Mouse (Mus musculus): ENCODE measurements at regions not wholly inside any gene's neighbourhood (a gene's known extent, or its start where the extent isn't known, plus 50 kb on each side); places are given as distances from the start of the nearest gene placed in this dataset.

DNA sequence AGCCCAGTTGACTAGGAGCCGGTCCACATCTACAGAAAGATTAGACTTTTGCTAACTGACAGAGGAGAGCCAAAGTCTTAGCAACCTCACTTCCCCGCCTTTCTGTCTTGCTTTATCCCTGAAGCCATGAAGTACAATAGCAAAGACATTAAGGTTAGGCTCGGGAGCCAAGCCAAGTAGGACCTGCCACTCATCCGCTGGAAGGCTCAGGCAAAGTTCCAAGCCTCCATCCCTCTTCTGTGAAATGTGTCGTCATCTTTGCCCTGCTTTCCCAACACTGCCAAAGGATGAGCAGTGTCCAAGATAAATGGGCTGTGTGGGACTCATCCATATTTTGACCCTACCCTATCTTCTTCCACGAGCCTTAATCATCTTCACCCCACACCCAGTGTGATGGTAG is 250.6 kb upstream of the Cadm1 start:
- DNase-seq: no peak

DNA sequence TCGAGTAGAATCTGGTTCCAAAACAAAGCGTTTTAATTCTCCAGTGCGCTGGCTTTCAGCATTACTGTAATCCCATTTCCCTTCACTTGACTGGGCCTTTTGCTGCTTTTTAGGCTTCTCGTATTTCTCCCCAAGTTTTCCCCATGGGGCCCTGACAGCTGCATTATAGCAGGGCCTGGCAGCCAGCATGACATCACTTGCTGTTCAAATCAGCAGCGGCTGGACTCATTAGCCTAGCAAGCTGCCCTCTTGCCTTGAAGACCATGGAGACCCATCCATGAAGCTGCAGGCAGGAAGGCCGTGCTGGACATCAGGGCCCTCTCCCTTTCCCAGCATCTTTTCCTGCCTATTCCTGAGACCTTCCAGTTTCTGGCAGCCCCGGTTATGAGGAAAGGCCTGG is 249.8 kb upstream of the Cadm1 start:
- no peak for DNase-seq

DNA sequence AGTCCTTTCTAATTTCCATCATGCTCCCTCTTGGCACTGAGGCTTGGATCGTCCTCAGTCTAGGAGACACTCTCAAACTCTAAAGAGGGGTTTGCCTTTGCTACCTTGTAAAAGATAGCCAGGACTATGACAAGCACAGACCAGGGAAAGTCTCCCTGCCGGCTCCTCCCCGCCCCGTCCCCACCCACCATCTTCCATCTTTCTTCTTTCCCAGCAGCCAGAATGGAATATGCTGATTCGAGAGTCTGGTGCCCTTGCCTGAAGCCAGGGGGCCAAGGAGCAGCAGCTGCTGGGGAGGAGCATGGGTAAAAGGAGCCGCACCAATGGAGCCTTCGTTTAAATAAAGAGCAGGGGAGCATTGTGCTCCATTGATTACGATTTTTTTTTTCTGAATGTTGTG is 249.4 kb upstream of the Cadm1 start:
- DNase-seq: no peak

DNA sequence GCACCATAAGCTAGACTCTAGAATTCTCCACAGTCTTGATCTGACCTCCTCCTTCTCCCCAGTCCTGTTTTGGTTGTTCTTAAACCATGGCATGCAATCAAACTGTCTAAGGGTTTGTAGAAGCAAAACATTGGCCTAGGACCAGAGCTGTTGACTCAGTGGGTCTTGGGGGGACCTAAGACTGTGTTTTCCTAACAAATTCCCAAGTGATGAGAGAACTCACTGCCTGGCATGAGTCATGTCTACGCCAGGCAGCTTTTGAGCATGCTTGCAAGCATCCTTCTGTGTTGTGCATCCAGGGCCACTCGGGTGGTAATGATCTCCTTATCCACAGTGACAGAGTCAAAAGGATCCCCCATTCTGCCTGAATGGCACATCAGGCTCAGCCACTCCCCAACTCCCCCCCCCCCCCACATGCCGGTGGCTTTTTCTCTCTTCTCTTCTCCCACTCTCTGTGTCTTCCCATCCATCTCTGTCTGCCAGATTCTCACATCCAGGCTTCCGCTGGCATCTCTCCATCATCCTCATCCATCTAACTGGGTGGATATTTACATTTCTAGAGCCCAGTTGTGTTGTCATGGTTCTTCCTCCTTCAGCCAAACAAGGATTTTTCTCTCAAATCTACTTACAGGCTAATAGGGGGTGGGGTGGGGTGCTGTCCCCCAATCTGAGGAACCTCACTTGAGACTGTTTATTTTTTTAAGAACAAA is 246.1 kb upstream of the Cadm1 start:
- no peak for DNase-seq

DNA sequence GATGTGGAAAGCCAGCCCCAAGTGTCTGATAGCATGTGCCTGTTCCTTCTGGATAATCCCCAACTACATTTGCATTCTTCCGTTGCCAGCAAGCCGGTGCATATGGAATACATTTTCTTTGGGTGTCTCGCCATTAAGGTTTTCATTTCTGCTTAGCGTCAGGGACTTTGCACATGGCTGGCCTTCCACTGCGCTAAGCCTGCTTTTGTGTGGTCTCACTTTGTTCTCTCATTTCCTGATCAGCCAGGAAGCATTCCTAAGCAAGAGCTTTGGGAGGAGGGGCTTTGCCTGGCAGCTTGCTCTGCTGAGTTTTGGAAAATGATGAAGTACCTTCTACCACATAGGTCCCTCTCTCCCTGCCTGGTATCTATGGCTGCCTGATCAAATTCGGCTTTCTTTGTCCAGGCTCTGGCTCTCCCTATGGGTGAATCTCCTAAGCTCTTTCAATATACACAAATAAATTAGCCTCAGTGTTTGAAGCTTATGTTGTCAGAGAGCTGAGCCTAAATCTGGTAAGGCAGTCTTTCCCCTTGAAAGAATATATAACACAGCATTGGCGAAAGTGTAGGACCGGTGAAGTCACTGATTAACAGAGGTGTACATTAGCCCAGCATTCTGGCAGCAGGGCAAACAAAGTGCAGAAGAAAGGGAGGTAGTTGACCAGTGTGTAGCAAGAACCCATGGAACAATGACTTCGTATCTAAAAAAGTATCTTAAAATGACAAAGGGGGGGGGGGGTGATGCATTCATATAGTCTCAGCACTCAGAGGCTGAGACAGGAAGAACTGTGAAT is 242.8 kb upstream of the Cadm1 start:
- DNase-seq: no peak

DNA sequence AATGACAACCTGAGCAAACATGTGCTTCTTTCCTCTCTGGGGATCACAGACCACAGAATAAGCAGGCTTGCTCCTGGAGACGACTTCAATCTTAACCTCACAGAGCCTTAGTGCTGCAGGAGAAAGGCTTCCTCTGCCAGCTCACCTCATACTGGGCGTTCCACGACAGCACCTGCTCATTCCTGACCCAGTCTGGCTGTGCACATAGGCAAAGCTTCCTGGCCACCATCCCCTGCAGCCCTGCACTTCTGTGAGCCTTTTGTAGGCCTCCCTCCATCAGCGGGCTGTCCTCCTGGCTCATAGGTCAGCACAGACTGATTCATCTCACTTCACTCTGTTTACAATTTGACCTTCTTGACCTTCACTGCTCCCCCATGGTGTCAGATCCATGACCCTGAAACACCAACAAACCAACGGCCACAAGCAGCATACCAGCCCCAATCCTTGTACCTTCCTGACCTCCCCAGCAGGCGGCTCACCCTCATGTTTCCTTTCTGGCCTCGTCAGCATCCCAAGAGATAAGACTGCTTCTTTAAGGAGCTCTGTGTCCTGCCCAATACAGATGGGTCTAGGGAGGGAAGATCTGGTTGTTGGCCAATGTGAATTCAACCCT is 241.3 kb upstream of the Cadm1 start:
- no peak for DNase-seq

DNA sequence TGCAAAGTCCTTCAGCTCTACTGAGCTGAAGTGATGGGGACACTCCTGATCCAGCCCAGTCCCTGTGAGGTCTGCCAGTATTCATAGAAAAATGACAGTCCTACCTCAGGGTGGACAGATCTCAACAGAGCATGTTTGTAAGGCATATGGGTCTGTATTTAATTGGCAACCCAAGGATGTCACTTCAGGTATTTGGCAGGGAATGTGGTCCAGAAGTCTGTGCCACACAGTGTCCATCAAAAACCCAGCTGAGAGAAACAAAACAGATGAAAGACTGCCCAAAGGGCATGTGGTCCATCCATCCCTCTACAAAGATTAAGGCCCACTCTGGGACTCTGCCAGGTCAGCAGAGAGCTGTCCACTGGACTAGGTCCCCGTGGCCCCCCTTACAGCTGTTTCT is 229.3 kb upstream of the Cadm1 start:
- DNase-seq: no peak

DNA sequence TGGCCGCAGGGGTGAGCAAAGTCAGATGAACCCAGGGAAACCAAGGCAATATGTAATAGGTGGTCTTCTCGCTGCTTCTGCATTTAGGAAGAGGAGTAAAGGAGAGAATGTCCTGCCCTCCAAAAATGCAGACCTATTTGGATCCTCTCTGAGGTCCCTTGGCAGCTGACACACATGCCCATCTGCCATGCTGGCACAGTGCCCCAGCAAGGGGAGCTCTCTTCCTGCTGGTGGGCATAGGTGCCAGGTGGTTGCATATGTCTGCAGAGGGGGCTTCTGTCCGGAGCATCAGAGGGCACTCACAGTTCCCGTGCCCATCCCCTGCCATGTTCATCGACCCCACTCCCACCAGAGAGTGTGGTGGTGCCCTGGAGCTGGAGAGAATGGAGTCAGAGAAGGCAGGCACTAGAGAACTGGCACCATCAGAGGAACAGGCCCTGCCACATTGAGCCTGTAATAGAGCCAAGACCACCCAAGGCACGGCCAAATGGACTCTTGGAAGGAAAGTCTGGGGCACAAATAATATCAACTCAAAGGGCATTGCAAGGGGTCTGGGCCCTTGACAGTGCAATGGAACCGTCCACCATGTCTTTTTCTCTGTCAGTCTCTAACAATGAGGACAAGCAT is 222.7 kb upstream of the Cadm1 start:
- no peak for DNase-seq

DNA sequence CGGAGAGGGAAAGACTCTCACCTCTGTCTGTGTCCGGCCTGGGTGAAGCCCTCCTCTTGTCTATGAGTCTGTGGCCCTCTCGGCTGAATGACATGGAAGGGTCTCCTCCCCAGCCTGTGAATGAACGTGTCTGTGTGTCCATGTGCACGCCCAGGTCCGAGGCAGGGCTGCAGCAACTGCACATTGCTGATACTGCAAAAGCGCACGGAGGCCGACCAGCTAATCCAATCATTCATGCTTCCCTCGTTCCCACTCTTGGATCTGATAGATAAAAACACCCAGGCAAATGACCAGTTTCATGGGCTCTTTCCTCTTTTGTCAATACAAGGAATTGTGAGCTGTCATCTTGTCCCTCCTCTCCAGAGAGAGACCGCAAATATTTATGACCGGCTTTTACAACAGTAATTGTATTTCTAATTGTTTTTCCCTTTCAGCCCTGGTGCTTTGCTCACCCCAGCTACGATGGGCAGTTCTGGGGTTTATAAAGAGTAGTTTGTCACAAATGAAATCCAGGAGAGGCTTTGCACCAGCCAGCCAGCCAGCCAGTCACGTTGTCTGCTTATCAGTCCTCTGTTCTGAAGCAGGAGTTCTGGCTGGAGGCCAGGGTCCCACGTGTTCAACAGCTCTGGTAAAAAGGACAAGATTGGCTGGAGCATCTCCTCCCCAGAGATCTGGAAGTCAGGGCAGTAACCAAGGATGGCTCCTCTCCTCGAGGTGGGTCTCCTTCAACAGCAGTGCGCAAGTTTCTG is 222.0 kb upstream of the Cadm1 start:
- DNase-seq: no peak

DNA sequence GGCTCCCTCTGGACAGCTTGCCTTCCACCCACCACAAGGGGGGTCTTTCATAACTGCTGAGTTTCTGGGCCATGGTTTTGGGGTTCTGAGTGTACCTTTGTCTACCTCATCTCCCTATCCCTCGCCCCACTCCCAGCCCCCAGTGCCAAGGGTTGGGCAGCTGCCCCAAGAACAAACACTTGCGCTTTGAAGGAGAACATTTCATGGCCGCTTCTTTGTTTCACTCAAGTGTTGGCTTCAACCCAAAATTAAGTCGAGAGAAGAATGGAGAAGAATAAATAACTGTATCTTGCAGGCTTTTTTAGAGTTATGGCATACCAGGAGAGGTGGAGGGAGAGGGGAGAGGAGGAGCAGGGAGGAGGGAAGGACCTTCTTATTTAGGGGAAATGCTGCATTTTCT is 216.5 kb upstream of the Cadm1 start:
- no peak for DNase-seq

DNA sequence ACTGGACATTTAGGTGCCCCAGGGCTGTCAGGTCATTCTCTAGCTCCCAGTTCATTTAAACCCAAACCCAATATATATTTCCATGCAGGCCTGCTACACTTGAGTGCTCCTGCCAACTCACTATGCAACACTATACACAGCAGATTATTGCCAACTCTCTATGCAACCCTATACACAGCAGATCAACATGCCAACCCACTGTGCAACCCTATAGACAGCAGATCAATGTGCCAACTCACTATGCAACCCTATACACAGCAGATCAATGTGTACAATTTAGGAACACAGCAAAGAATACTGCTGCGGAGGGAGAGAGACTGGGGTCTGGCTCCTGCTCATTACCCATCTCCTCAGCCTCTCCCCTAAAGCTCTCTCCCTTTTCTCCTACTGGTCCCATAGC is 215.7 kb upstream of the Cadm1 start:
- no peak for DNase-seq

DNA sequence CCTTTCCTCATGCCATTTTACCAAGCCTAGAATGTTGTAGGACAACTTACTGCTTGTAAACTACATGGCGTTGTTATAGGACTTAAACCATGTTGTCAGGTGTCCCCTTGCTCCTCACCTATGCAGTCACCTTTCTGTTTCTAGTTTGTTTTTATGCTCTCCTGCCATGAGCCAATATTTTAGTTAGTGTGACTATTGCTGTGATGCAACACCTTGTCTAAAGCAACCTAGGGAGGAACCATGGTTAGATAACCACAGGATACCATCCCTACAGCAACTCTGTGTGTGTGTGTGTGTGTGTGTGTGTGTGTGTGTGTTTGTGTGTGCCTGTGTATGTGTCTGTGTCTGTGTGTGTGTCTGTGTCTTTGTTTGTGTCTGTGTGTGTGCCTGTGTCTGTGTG is 209.6 kb upstream of the Cadm1 start:
- DNase-seq: no peak

DNA sequence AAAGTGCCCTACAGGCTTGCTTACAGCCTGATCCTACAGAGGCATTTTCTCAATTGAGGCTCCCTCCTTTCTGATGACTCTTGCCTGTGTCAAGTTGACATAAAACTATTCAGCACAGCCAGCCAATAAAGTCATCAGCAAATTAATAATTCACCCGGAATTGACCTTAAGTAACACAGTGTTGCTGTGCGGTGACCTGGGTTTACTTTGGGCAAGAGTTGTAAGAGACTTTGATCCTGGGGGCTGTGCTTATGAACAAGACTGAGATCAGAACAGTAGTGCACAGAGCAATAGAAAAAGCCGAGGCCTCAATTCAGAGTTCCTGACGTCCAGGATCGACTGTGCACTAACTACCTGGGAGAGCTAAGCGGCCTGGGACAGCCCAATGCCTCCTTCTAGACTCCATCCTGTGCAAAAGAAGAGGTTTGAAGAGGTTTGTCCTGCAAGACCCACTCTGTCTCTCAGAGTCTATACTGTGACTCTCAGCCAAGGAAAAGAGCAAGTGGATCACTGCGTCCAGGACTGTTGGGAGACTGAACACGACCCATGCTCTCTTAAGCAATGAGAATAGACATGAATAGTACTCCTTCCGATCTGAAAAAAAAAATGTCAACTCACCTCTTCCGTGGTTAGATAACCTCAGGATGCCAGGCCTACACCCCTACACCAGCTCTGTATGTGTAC is 208.7 kb upstream of the Cadm1 start:
- DNase-seq: no peak

DNA sequence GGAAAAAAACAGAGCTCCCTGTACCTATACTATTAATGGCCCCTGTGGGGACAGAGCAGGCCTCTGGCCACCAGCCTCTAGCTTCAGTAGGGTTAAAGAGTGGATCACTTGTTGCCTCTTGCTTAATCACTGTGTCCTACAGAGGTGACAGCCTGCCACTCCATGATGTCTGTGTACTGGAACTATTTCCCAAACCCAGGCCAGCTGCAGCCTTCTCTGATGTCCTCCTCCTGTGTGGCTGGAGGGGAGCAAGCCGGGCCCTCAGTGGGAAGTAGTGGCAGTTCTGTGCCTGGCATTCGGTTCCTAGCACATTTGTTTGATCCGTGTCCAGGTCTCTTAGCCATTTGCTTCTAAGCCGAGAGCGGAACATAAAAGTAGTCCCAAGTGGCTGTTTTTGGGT is 207.7 kb upstream of the Cadm1 start:
- DNase-seq: no peak

DNA sequence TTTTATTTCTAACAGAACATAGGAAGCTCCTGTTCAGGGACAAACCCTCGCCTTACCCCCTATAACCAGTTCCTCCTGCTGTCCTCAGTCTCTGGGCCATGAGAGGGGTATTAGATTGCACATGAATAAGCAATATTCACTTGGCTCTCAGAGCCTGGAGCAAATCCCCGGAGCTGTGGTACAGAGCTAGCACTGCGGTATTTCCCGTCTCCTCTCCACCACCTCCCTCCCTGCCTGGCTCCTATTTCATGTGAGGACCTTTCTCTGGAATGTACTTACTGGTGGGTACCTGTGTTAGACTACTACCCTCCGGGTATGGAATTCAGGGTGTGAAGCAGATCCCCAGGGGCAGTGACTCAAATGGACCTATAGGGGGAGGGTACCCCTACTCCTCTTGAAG is 206.9 kb upstream of the Cadm1 start:
- DNase-seq: no peak

DNA sequence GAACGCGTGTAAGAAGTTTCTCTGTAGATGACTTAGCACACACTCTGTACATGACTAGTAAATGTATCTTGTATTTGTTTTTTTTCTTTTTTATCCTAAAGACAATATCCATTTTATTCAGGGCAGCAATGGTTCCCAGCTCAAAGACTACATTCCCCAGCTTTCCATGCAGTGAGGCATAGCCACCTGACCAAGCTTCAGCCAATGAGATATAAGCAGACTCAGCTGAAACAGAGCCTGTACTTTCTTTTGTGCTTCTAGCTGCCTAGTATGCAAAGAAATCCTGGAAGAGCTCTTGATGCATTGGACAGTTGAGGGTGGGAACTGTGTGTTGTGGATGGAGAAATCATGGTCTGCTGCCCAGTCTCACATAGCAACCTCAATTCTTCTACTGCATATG is 202.4 kb upstream of the Cadm1 start:
- no peak for DNase-seq

DNA sequence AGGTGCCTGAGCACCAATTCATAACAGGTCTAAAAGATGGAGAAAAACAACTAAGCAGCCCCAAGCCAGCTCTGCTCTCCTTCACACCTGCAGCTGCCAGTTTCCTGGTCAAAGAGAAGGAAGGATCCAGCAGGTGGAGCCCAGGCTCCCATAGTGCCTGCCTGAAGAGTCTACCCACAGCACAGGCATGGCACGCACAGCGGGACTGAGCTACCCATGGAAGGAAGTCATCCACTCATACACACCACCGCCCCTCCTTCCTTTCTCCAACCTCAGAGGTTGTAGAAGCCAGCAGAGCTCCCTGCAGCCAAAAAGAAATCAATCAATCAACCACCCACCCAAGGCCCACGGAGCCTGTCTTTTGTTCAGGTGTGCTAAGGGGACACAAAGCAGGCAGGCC is 197.0 kb upstream of the Cadm1 start:
- DNase-seq: no peak

DNA sequence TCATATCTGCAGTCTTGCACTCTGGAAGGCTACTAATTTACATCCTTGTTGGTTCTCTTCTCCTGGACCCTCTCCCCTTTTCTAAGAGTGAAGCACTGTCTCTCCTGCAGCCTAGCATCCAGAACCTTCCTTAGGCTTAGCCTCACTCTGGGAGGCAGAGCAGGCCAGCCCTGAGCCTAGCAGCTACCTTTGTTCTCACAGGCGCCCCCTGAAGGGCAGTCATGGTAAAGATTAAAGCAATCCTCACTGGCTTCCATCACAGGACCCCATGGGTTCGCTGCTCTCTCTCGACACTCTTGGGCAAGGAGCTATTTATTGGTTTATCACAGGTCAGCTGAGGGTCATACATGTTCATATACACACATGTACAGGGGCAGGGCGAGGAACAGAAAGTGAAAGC is 191.8 kb upstream of the Cadm1 start:
- peak; percentile 43 for DNase-seq

DNA sequence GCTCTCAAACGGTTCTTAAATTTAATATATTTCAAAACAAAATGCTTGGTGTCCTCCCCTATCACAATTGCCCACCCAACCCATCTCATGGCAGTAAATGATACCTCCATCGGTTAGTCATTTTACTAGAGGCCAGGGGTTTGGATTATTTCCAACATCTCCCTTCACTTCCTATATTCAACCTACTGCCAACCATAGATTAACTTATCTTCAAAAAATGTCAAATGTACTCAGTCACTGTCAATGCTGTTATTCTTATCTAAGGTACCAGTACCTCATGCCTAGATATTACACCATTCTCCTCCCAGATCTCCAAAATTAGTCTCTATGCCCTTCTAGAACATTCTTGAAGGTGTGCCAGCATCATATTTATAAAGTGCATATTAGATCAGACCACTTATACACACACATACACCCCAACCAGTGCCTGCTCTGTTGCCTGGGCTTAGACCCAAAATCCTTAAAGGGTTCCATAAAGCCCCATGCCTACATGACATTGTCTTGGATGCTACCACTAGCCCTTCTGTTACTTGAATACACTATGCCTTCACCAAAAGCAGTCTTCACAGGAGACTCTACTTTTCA is 183.4 kb upstream of the Cadm1 start:
- DNase-seq: no peak

DNA sequence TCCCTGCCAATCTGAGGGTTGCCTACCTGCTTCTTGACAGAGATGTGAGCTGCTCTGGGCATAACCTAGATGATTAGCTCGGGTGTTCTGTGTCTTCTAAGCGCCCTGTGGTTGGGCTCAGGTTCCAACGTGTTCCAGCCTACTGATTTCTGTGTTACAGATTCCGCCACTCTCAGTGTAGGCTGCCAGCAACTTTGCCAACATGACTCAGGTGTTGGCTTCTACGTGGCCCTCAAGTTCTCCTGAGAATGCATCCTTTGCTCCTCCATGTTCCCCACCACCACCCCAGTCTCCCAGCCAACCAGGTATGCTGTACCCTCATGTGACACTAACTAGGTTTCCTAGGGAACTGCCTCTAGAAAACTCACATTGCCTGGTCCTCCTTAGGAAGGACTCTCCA is 179.7 kb upstream of the Cadm1 start:
- no peak for DNase-seq

DNA sequence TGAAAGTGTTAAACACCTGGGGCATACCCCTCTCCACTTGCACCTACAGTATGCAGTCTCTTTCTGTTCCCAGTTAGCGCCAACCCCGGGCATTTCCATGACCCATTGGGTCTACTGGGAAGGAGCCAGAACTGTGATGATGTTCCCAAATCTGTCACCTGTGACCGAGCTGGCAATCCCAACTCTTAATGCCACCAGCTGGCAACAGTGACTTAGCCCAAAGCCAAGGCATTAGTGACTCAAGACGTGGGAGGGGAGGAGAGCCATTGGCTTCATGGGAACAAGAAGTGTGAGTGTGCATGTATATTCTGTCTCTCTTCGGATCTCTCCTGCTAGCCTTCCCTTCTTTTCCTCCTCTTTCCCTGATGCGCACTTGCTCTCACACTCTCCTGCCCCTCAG is 178.9 kb upstream of the Cadm1 start:
- no peak for DNase-seq

DNA sequence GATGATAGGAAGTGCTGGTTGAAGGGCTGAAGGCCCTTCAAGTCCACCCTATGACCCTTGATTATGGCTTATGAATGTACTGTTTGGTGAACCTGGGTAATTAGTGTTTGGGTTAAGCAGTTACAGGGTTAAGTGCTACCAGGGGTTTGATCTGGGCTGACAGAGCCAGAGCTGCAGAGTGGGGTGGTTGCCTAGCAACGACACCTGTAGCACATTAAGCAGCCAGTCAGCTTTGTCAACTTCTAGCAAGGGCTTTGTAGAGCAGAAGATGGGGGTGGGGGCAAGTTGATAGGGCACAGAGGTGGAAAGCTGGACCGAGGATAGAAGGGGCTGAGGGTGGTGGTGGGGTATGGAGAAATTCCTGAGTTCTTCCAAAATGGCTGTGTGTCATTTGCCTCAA is 177.0 kb upstream of the Cadm1 start:
- no peak for DNase-seq
